Mouse (Mus musculus) forebrain, embryonic 13.5 days (tissue): ENCODE measurements around the gene Olfr1341. TPM values are rescaled to one million over a fixed set of nuclear protein-coding genes. Genes with fewer than 3 reads are reported as not detected.

ENCODE experiments used
- ATAC-seq: fragments of 200-750 bp; cut with Nextera tagmentation; 2 replicates; pipeline ENCODE4 v1.8.0; 2017
- H3K27ac ChIP-seq: fragments of 300-500 bp; sonication (generic); 2 replicates; pipeline ENCODE4 v1.5.1; 2015; ENCODE audit warnings: inconsistent platforms, mild to moderate bottlenecking, moderate library complexity
- H3K27me3 ChIP-seq: fragments of 300-500 bp; sonication (generic); 2 replicates; pipeline ENCODE4 v1.6.1; 2015; ENCODE audit warnings: mild to moderate bottlenecking, inconsistent platforms
- H3K36me3 ChIP-seq: fragments of 300-500 bp; sonication (generic); 2 replicates; pipeline ENCODE4 v1.6.1; 2015; ENCODE audit warnings: mild to moderate bottlenecking, inconsistent platforms; ENCODE audit not compliant: poor library complexity, severe bottlenecking
- H3K4me1 ChIP-seq: fragments of 300-500 bp; sonication (generic); 2 replicates; pipeline ENCODE4 v1.6.1; 2015; ENCODE audit warnings: inconsistent platforms
- H3K4me2 ChIP-seq: fragments of 300-500 bp; sonication (generic); 2 replicates; pipeline ENCODE4 v1.6.1; 2015; ENCODE audit warnings: inconsistent platforms, mild to moderate bottlenecking, moderate library complexity
- H3K4me3 ChIP-seq: fragments of 300-500 bp; sonication (generic); 2 replicates; pipeline ENCODE4 v1.5.1; 2015; ENCODE audit warnings: mild to moderate bottlenecking, inconsistent platforms
- H3K9ac ChIP-seq: fragments of 300-500 bp; sonication (generic); 2 replicates; pipeline ENCODE4 v1.6.1; 2015; ENCODE audit warnings: mild to moderate bottlenecking, inconsistent platforms
- H3K9me3 ChIP-seq: fragments of 300-500 bp; sonication (generic); replicated peaks from 2 replicates; pipeline ENCODE4 v1.6.1; 2016; ENCODE audit warnings: inconsistent platforms
- WGBS: fragments of 180-500 bp; shearing (Covaris S2); methylation state at CpG from one replicate; pipeline ENCODE4 v1.1.7; 2015; 5-methylcytosine and 5-hydroxymethylcytosine counted together
- polyA plus RNA-seq: library from polyadenylated mRNA; unstranded; fragments of >200 nt; fragmentation: Nextera tagmentation; extraction: Ambion mirVana; gene quantifications from 2 replicates; pipeline ENCODE4 v1.2.1, GENCODE M21; 2015

The Olfr1341 gene
- polyA plus RNA-seq, 1 experiment from 2014 or later = not detected

DNA sequence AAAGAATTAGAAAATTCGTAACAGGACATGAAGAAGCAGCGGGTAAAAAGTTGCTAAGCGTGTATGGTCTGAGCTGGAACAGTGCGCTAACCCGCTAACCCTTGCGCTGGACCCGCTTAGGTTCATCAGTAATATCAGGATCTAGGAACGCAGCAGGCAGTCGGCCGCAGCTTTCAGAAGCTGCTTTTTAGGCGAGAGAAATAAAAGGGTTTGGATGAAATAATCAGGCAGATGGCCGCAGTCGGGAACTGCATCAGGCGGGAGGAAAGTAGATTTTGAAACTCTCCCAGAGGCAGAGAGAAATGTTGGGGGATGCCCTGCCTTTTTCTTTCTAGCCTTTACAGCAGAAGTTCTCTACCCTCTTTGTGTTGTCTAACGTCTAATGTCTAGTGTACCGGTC lies 38.6 kb downstream of the Olfr1341 start:
- H3K4me2 ChIP-seq = peak overlapping the region; percentile 30
- H3K4me3 ChIP-seq = no peak overlapping the region
- 0 out of 2 replicates have a peak, but pooled peaks cover 8% of the 10 kb centered on the region for H3K9me3 ChIP-seq
- no peak overlapping the region for H3K27ac ChIP-seq
- no peak for ATAC-seq
- WGBS = 2% methylated on average over 16 of the region's 16 CpGs
- peaks cover 4% of the 10 kb centered on the region; the same call in 1 of the 2 replicates for H3K4me1 ChIP-seq
- no peaks in the 10 kb centered on the region for H3K36me3 ChIP-seq
- no peak overlapping the region for H3K9ac ChIP-seq
- H3K27me3 ChIP-seq = peaks cover 25% of the 10 kb centered on the region; the same call in 1 of the 2 replicates

DNA sequence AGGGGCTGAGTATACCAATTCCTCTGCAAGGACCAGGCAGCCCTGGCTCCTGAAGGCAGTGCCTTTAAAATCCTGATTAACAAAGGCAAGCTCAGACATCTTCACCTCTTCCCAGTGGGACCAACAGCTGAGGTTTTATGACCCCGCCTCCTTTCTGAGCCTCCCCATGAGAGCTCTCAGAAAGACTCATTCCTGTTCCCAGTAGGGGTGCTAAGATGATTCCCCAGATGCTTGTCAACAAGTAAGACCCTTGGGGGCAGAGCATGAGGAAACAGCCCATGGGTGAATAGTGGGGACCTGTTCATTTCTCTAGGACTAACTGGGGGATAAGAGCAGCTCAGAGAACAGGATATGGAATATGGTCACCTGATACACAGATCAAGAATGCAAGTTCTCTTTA lies 55.3 kb downstream of the Olfr1341 start, which contains the start of gene Olfr1338:
Gene Olfr1338, minus strand, starts transcription at position 101 of the 400 bp plus-strand sequence.
- Histone ChIP-seq H3K4me2 (no peak within 1 kb of the TSS), H3K9me3 (no peaks in the 10 kb centered on the region), H3K4me1 (no peaks in the 10 kb centered on the region), H3K27me3 (no peaks in the 10 kb centered on the region), H3K27ac (no peak within 1 kb of the TSS), H3K36me3 (no peaks in the 10 kb centered on the region), H3K4me3 (no peak within 1 kb of the TSS), H3K9ac (no peak within 1 kb of the TSS)
- ATAC-seq = no peak
- WGBS = 75% methylated on average over 1 of the region's 1 CpGs

Other genes with a start within 250 kb of the Olfr1341 start
- gene Mpl, start 246.0 kb upstream of the Olfr1341 start, polyA plus RNA-seq = 0.08 and 0.37 TPM in 2 replicates
- 11.6 and 11.9 TPM in 2 replicates for gene Tie1, start 213.5 kb upstream of the Olfr1341 start, polyA plus RNA-seq
- 0.18 TPM in 1 of 2 replicates, not detected in the other for gene 2610528J11Rik, start 176.5 kb upstream of the Olfr1341 start, polyA plus RNA-seq
- not detected in 2 replicates for gene Tmem125, start 159.5 kb upstream of the Olfr1341 start, polyA plus RNA-seq
- 0.78 and 0.90 TPM in 2 replicates for gene Cfap57, start 82.7 kb upstream of the Olfr1341 start, polyA plus RNA-seq
- 147 and 168 TPM in 2 replicates for gene Ebna1bp2, start 82.7 kb upstream of the Olfr1341 start, polyA plus RNA-seq
- not detected in 2 replicates for gene Olfr62, start 44.6 kb upstream of the Olfr1341 start, polyA plus RNA-seq
- gene Olfr1342, start 10.8 kb upstream of the Olfr1341 start, polyA plus RNA-seq = not detected in 2 replicates
- gene Olfr1340, start 16.6 kb downstream of the Olfr1341 start, polyA plus RNA-seq = not detected in 2 replicates
- gene Olfr1339, start 28.7 kb downstream of the Olfr1341 start, polyA plus RNA-seq = not detected in 2 replicates
- gene Olfr1338, start 55.2 kb downstream of the Olfr1341 start, polyA plus RNA-seq = not detected in 2 replicates
- gene Olfr1337, start 79.1 kb downstream of the Olfr1341 start, polyA plus RNA-seq = not detected in 2 replicates
- gene Olfr1335, start 106.4 kb downstream of the Olfr1341 start, polyA plus RNA-seq = not detected in 2 replicates
- gene Olfr1333, start 132.8 kb downstream of the Olfr1341 start, polyA plus RNA-seq = not detected in 2 replicates
- gene Olfr1331, start 161.1 kb downstream of the Olfr1341 start, polyA plus RNA-seq = not detected in 2 replicates
- gene Olfr1330, start 185.1 kb downstream of the Olfr1341 start, polyA plus RNA-seq = 0.04 TPM in 1 of 2 replicates, not detected in the other
- gene Olfr1329, start 213.9 kb downstream of the Olfr1341 start, polyA plus RNA-seq = not detected in 2 replicates
- gene Olfr1328, start 235.1 kb downstream of the Olfr1341 start, polyA plus RNA-seq = not detected in 2 replicates